Mouse (Mus musculus): ENCODE measurements around the gene Maml1. TPM values are rescaled to one million over a fixed set of nuclear protein-coding genes. Genes with fewer than 3 reads are reported as not detected.

The Maml1 gene
- polyA plus RNA-seq, 1 experiment from 2014 or later, result 1.6 TPM

GRCm38 (mm10) chr11:50238821-50239791 is 53.0 kb downstream of the Maml1 start:
- peaks cover 27% of the 10 kb centered on the region for H3K4me1 ChIP-seq (ENCODE audit: insufficient read depth)

GRCm38 (mm10) chr11:50238324-50238723 is 53.8 kb downstream of the Maml1 start, which contains the start of gene Ltc4s:
Gene Ltc4s (minus strand): TSS chr11:50238616.
- Histone ChIP-seq H3K4me2 (ENCODE audit: low read depth, low read length) (peak within 1 kb of the TSS; percentile 100), H3K4me1 (ENCODE audit: insufficient read depth) (peaks cover 27% of the 10 kb centered on the region), H3K9me3 (ENCODE audit: low read length) (no peaks in the 10 kb centered on the region), H3K27me3 (ENCODE audit: insufficient read depth, low read length) (no peaks in the 10 kb centered on the region), H3K27ac (ENCODE audit: low read depth) (no peak within 1 kb of the TSS), H3K9ac (replicated peaks) (peak within 1 kb of the TSS; percentile 66; the same call in 1 of the 2 replicates), H3K36me3 (replicated peaks; ENCODE audit: insufficient read depth, low read length) (peaks cover 21% of the 10 kb centered on the region), H3K4me3 (ENCODE audit: low read depth, low read length) (peak within 1 kb of the TSS; percentile 73)
- ATAC-seq (no peak), DNase-seq (peak; percentile 43)
- 20% methylated on average over 10 of the region's 10 CpGs for WGBS (ENCODE audit: insufficient replicate concordance)
- TF ChIP-seq CTCF (IDR thresholded peaks at IDR 0.05; ENCODE audit: low read depth) (no peak), EP300 (IDR thresholded peaks at IDR 0.05; ENCODE audit: low read depth) (no peak)

More at GRCm38 (mm10) chr11:50238821-50239791, 53.0 kb downstream of the Maml1 start:
- Histone ChIP-seq H3K4me2 (ENCODE audit: low read depth, low read length) (no peak overlapping the region), H3K9me3 (ENCODE audit: low read length) (no peaks in the 10 kb centered on the region), H3K36me3 (replicated peaks; ENCODE audit: insufficient read depth, low read length) (peaks cover 13% of the 10 kb centered on the region), H3K27me3 (ENCODE audit: insufficient read depth, low read length) (no peaks in the 10 kb centered on the region), H3K4me3 (ENCODE audit: low read depth, low read length) (no peak overlapping the region), H3K27ac (ENCODE audit: low read depth) (no peak overlapping the region), H3K9ac (replicated peaks) (no peak overlapping the region)
- WGBS (ENCODE audit: insufficient replicate concordance), result 69% methylated on average over 9 of the region's 9 CpGs
- ATAC-seq, result no peak
- no peak for DNase-seq
- no peak for TF ChIP-seq CTCF (IDR thresholded peaks at IDR 0.05; ENCODE audit: low read depth)
- no peak for TF ChIP-seq EP300 (IDR thresholded peaks at IDR 0.05; ENCODE audit: low read depth)

- peak overlapping the region; percentile 73 for H3K4me3 ChIP-seq (ENCODE audit: low read depth, low read length)
- H3K36me3 ChIP-seq (replicated peaks; ENCODE audit: insufficient read depth, low read length), result peaks cover 32% of the 10 kb centered on the region
- no peaks in the 10 kb centered on the region for H3K9me3 ChIP-seq (ENCODE audit: low read length)
- H3K27me3 ChIP-seq (ENCODE audit: insufficient read depth, low read length), result no peaks in the 10 kb centered on the region
- H3K27ac ChIP-seq (ENCODE audit: low read depth), result no peak overlapping the region
- 3% methylated on average over 63 of the region's 66 CpGs for WGBS (ENCODE audit: insufficient replicate concordance)
- peak overlapping the region; percentile 66 for H3K9ac ChIP-seq (replicated peaks)
- peak overlapping the region; percentile 100 for H3K4me2 ChIP-seq (ENCODE audit: low read depth, low read length)
- no peak for TF ChIP-seq CTCF (IDR thresholded peaks at IDR 0.05; ENCODE audit: low read depth)
- TF ChIP-seq EP300 (IDR thresholded peaks at IDR 0.05; ENCODE audit: low read depth), result no peak
- peaks cover 27% of the 10 kb centered on the region for H3K4me1 ChIP-seq (ENCODE audit: insufficient read depth)
- DNase-seq (peak; percentile 61), ATAC-seq (peak; percentile 61)
These were observed 54.9 kb downstream of the Maml1 start for GRCm38 (mm10) chr11:50236937-50237835.

- peak overlapping the region; percentile 100 for H3K4me2 ChIP-seq (ENCODE audit: low read depth, low read length)
- peaks cover 27% of the 10 kb centered on the region for H3K4me1 ChIP-seq (ENCODE audit: insufficient read depth)
- under 1% methylated on average over 25 of the region's 27 CpGs for WGBS (ENCODE audit: insufficient replicate concordance)
- ATAC-seq (peak; percentile 94), DNase-seq (peak; percentile 96)
- H3K4me3 ChIP-seq (ENCODE audit: low read depth, low read length), result peak overlapping the region; percentile 73
- H3K36me3 ChIP-seq (replicated peaks; ENCODE audit: insufficient read depth, low read length), result peaks cover 39% of the 10 kb centered on the region
- peak overlapping the region; percentile 66 for H3K9ac ChIP-seq (replicated peaks)
- TF ChIP-seq EP300 (IDR thresholded peaks at IDR 0.05; ENCODE audit: low read depth), result no peak
- peak; percentile 67 for TF ChIP-seq CTCF (IDR thresholded peaks at IDR 0.05; ENCODE audit: low read depth)
- no peaks in the 10 kb centered on the region for H3K9me3 ChIP-seq (ENCODE audit: low read length)
- H3K27ac ChIP-seq (ENCODE audit: low read depth), result no peak overlapping the region
- no peaks in the 10 kb centered on the region for H3K27me3 ChIP-seq (ENCODE audit: insufficient read depth, low read length)
These were observed 55.6 kb downstream of the Maml1 start for GRCm38 (mm10) chr11:50236540-50236936.

GRCm38 (mm10) chr11:50234606-50235005 is 57.5 kb downstream of the Maml1 start:
- DNase-seq (no peak), ATAC-seq (no peak)
- H3K4me1 ChIP-seq (ENCODE audit: insufficient read depth), result peaks cover 25% of the 10 kb centered on the region
- no peaks in the 10 kb centered on the region for H3K27me3 ChIP-seq (ENCODE audit: insufficient read depth, low read length)
- H3K27ac ChIP-seq (ENCODE audit: low read depth), result no peak overlapping the region
- H3K9ac ChIP-seq (replicated peaks), result no peak overlapping the region
- no peak overlapping the region for H3K4me2 ChIP-seq (ENCODE audit: low read depth, low read length)
- peaks cover 51% of the 10 kb centered on the region for H3K36me3 ChIP-seq (replicated peaks; ENCODE audit: insufficient read depth, low read length)
- H3K4me3 ChIP-seq (ENCODE audit: low read depth, low read length), result no peak overlapping the region
- TF ChIP-seq EP300 (IDR thresholded peaks at IDR 0.05; ENCODE audit: low read depth) (no peak), CTCF (IDR thresholded peaks at IDR 0.05; ENCODE audit: low read depth) (no peak)
- no peaks in the 10 kb centered on the region for H3K9me3 ChIP-seq (ENCODE audit: low read length)
- 91% methylated on average over 25 of the region's 25 CpGs for WGBS (ENCODE audit: insufficient replicate concordance)

Data from liver, postnatal 0 days (tissue).